Mouse (Mus musculus) induced T-regulatory cell, adult 2 months (primary cell): ENCODE results near the gene Hist2h2bb.
"Not testable (repeated sequence)": the region's sequence is repeated elsewhere in the genome, so short reads cannot be mapped to it uniquely, and the experiment has no call there.

Experiments
- DNase-seq: peaks from one replicate; pipeline ENCODE4 v3.0.0-alpha.2; 2012; ENCODE audit warnings: low read depth

Hist2h2bb gene

DNA sequence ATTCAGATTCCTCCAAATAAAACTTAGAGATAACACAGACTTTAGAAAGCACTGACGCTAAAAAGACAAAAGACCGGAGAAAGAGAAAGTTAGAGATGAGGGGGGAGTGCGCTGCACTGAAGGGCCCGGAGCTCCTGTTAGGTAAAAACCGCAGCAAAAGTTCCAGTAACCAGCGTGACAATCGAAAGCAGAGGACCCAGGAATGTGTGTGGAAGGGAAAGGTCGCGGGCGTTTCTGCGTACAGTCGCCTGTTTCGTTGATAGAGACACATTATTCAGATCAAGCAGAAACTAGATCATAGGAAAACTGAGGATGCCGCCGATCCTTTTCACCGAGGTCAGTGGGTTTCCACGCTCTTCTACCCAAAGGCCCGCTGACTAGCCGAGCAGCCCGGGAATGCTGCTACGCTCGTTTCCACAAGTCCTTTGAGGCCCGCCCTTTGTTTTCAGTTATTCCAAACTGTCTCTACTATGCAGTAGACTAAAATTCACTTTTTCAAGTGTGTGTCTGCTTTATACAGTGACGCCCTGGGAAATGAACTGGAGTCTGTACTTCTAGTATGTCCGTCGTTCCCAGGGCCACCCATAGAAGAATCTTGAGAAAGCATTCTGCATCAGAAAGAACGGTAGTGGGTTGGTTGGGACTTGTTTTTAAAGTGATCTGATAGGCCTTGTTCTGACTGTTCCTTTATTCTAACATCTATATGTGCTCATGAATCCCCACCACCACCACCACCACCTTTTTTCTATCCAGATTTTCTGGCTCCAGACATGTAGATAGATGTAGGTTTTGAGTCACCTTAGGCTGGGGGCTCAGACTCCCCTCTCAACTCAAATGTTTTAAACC, 5.8 kb upstream of the Hist2h2bb start:
- DNase-seq: no peak

DNA sequence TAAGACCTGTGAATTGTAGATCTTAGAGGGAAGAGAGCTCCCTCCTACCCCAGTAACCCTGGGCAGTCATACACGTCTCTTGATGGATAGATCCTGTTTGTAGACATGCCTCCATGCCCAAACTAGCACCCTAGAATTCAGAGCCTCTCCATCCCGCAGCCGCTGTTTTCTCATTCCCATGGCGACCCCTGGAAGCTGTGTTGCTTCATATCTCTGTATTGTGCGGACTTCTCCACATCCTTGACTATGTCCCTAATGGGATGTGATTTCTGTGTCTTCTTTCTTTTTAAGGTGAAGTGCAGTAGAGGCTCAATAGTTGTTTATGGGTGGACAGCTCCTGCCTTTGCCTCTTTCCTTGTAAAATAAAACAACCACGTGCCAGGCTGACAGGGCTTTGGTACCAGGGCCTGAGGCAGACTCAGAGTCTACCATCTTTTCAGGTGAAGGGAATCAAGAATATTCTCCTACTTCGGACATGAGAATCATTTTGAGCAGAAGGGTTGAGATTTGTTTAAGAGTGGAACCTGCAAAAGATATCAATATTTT, 5.1 kb upstream of the Hist2h2bb start:
- DNase-seq: no peak

DNA sequence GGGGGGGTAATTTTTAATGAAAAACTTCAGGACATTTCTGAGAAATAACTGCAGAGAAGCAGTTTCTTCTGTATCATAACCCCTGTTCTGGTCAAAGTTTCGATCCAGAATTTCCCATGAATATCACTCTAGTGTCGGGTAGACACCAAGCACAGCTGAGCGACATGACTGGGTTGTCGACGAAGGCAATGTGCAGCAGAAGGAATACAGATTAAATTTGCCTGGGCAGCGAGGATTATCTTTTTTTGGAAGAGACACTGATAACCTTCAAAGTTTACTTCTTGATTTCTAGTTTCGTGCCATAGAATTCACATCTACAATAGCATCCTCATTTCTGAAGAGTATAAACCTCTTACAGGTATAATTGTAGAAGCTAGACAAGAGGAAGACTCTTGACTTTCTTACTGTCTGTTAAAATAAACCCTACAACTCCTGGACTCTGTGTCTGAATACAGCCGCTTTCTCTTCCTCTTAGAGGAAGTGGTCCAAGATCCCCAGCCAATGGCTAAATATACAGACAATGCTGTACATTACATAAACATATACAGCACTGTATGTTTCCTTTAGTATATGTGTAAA, 3.3 kb upstream of the Hist2h2bb start:
- DNase-seq: no peak

DNA sequence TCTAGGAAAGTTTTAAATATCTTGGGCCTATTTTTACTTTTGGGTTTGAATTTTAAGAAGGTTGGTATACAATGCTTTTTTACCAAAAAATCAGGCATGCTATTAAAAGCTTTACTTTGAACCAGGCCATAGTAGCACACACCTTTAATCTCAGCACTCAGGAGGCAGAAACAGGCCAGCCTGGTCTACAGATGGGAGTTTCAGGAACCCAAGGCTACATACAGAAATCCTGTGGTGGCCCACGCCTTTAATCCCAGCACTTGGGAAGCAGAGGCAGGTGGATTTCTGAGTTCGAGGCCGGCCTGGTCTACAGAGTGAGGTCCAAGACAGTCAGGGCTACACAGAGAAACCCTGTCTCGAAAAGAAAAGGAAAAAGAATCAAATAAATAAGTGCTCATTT, 2.0 kb upstream of the Hist2h2bb start:
- no peak for DNase-seq

DNA sequence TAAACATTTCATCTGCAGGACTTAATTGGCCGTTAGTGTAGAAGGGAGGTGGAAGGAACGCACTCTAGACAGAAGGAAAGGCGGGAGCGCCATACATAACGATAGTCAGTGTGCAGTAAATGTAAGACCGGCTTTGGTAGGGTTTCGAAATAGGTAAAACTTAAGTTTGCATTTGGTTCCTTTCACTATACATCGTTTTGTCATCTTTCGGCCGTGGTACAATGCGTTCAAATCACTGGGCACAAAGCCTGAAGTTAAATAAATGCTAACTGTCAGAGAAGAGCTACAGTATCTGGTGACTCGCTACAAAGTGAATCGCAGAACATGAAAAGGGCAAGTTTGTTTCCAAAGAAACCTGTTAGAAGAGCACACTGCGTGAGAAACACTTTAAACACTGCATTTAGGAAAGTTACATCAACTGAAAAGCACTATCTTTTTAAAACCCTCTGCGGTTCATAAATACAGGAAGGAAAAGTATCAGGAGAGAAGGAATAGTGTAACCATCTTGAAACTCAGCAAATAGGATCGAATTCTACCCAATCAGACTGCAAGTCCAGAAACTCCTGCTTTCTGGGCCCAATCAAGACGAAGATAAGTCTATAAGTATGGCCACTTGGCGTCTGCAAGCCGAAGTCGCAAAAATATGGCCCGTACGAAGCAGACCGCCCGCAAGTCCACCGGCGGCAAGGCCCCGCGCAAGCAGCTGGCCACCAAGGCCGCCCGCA, 1.3 kb upstream of the Hist2h2bb start, which contains the start of gene Hist2h3b:
Gene Hist2h3b (plus strand): TSS at position 604 of the 725 bp plus-strand sequence.
- DNase-seq: peak; percentile 88

DNA sequence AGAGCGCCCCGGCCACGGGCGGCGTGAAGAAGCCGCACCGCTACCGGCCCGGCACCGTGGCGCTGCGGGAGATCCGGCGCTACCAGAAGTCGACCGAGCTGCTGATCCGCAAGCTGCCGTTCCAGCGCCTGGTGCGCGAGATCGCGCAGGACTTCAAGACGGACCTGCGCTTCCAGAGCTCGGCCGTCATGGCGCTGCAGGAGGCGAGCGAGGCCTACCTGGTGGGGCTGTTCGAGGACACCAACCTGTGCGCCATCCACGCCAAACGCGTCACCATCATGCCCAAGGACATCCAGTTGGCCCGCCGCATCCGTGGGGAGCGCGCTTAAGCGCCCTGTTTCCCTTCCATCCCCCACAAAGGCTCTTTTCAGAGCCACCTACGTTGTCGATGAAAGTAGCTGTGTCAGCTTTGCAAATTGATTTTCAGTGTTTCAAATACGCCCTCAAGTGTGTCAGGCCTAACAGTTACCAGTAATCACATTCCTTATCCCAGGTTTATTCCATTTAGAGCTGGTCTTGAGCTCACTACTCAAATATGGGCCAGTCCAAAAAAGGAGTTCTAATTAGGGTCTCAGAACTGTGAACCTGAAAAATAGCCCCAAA, 675 bp upstream of the Hist2h2bb start:
- DNase-seq: not testable (repeated sequence)

DNA sequence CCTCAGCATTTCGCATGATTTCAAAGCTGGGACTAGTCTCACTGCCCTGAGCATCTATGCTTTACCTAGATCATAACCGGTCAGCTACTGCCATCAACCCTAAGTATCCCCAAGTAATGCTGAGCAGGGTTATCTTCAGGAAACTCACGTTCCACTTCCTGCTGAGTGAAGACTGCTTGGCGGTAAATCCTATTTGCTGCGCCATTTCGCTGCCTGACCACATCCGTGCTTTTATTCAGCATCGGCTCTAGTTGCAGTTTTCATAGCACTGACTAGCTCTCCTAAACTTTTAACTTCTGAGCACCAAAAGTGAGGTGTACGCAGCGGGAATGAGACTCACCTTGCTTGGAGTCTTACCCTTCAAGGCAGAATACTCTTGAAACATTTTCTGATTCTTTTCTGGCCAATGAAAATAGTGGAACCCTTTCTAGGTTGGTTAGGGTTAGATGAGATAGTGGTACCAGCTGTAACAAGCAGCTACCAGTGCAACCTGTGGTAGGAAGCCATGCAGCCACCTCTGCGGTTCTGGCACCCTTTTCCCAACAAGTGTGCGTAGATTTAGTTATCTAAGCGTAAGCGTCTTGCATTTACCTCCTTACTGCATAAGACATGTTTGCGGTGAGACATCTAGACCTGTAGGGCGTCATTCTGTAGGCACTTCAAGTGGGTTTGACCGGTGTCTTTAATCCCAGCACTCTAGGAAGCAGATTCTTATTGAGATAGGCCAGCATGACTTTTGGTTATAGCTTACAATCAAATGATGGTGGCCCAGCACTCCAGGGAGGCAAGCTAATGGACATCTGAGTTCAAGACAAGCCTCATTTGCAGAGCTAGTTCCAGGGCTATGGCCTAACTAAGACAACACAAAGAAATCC, 4.3 kb downstream of the Hist2h2bb start:
- DNase-seq: peak; percentile 83

DNA sequence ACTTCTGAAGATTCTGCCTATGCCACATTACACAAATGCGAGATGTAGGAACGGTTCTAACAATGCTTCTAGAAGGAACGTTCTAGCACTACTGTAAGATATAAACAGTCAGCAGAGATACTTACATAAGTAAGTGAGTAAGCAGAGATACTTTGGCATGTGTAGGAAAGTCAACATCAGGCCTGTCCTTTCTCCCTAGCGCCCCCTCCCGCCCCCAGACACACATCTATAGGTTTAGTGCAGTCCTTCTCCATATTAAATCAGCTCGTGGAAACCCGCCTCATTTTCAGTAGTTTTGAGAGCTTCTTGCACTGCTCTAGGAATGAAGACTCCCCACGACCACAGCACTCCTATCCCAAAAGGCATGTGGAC, 7.9 kb downstream of the Hist2h2bb start:
- peak; percentile 81 for DNase-seq

DNA sequence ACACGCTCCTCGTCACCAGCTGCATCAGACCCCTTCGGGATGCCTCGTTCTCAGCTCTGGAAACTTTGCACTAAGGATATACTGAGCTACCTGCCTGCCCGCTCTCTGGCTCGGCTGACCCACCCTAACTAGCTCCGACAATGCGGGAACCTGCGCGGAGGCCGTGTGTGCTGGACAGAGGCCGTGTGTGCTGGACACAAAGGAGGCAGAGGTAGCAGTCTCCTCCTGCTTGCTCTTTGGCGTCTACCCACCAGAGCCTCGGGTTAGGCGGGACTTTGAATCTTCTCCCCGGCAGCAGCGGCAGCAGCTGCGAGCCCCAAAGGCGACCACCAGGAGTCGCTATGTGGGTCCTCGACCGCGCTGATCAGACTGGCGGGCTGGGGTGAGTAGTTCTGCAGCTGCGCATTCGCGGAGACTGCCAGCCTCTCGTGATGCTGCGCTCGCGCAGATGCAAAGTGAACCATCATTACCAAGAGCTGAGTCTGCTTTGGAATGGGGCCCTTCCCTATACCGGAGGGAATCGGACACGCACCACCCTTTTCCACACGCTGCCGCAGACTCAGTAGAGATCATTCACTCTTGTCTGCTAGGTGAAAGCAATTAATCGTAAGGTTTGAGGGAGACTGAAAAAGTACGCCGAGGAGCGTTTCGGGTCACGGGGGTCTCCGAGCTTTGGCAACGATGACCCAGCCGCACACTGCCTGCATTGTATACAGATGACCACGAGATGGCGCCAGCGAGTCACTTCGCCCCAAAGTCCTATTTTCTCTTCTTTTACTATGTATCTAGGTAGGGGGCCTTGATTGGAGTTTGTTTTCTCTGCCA, 8.5 kb downstream of the Hist2h2bb start:
- DNase-seq: peak; percentile 93

DNA sequence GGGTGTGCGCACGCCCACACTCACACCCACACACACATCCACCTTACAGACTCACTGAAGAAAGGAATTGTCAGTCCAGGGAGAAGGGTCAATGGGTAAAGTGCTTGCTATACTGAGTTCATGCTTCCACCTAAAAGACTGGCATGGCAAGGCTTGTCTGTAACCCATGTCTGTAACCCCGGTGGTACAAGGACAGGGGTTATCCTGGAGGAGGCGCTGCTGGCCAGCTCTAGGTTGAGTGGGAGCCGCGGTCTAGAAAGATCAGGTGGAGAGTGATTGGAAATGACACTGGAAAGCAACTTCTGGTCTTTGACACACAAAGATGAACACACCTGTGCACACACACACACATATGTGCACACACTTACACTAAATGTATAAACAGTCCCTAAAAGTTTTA, 11.1 kb downstream of the Hist2h2bb start:
- no peak for DNase-seq

DNA sequence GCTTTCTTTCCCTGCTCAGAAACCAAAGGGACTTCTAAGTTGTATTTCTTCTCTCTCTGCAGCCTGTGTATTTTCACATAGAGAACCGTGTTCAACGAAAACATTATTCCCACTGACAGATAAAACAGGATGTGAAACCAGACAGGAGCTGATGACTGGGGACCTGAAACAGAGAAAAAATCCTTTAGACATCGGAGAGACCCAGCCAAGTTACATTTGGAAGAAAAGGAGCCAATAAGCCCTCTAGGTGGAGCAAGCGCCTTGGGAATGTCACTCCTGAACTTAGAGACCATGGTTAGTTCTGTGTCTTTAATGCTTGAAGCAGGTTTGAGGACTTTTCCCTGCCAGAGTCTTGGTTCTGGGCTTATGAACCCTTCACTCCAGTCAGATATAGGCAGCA, 14.9 kb downstream of the Hist2h2bb start:
- DNase-seq: no peak

DNA sequence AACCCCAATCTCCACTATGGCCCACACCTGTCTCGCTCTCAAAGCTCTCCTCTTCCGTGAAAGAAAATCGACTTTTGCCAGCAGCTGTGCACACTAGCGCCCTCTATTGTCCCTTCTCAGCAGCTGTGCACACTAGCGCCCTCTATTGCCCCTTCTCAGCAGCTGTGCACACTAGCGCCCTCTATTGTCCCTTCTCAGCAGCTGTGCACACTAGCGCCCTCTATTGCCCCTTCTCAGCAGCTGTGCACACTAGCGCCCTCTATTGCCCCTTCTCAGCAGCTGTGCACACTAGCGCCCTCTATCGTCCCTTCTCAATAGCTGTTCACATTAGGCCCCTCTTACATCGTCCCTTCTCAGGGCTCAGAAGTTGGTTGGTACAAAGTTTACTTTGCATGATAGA, 17.8 kb downstream of the Hist2h2bb start:
- not testable (repeated sequence) for DNase-seq

DNA sequence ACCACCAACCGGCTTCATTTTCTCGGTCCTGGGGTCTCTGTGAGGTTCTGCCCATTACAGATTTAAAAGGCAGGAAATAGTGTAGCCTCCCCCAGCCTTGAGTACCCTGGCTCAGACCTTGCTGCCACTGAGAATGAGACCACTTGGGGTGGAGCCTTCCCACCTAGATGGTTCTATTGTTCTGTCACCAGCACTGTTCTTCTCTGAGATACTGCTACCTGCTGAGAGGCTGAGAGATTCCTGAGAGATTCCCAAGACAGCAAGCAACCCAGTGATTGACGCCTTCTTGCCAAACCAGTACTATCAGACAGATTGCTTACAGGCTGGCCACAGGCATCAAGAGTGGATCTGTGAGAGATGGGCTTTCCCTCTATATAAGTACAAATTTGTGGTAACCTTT, 19.6 kb downstream of the Hist2h2bb start:
- DNase-seq: no peak

DNA sequence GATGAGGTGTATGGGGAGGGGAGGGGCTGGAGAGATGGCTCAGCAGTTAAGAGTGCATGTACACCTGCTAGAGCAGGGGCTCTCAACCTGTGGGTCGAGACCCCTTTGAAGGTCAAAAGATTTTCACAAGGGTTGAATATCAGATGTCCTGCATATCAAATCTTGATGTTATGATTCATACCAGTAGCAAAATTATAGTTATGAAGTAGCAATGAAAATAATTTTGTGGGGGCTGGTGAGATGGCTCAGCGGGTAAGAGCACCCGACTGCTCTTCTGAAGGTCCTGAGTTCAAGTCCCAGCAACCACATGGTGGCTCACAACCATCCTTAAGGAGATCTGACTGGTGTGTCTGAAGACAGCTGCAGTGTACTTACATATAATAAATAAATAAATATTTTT, 21.2 kb downstream of the Hist2h2bb start:
- DNase-seq: not testable (repeated sequence)

DNA sequence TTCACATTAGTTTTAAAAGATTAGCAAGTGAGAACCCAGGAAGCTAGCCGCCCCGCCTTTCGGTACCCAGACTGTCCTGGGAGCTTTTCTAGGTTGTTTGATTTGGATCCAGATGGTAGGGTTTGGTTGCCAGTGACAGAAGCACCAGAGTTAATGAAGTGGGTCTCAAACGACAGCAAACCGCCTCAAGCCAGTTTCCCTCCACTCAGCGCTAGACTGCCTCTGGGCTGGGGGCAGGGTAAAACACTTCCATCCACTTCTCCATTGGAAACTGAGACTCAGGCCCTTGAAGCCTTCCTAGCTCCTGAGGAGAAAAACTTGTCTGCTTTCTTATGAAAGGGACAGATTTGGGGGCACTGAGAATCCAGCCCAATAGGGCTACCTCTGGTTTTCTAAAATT, 23.1 kb downstream of the Hist2h2bb start:
- no peak for DNase-seq

DNA sequence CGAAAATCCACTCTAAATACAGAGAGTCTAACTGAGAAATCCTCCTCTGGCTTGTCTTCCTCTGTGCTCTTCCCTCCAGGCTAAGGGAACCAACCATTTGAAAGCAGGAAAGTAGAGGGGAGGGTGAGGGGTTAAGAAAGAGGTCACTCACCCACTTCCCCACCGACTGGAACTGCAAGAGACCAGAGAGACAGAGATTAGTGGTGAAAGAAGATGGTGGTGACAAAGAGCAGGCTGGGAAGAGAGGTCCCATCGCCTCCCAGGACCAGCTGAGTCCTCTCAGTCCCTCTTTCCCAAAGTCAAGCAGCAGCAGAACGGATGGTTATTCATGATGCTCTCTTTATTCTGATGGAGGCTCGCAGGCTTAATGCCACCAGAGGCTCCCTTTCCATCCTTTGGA, 23.8 kb downstream of the Hist2h2bb start:
- no peak for DNase-seq

DNA sequence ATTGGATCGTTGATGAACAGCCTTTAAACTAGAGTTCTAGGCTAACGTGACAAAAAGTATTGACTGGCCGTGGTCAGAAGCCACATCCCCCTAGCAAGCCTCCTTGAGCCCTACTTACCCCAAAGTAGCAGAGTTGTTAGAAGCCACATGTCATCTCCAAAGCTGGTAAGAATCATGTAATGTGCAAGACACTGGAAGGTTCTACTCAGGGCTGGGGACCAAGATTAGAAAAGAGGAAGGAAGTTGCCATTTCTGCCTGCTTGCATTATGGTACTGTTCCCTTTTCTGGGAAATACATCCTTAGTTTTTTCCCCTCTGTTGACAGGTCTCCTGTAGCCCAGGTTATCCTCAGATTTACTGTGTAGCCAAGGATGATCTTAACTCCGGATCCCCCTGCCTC, 24.2 kb downstream of the Hist2h2bb start, which contains the start of gene Fcgr1:
Gene Fcgr1 (minus strand): TSS at position 183 of the 400 bp plus-strand sequence.
- DNase-seq: no peak

DNA sequence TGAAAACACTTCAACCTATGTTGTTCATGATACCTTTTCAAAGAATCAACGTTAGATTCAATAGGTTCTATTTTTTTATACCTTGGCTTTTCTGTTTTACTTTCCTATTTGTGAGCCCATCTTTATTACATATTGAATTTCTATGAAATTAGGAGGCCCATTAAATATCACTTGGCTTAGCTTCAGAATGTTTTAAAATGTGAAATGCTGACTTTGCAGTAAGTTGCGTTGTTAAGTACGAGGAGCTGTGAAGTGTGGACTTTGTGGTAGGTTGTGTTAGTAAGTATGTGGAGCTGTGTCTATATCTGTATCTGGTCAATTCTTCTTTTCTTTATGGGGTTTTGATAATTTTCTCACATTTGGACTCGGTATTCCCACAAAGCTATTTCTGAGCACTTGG, 28.8 kb downstream of the Hist2h2bb start:
- no peak for DNase-seq

DNA sequence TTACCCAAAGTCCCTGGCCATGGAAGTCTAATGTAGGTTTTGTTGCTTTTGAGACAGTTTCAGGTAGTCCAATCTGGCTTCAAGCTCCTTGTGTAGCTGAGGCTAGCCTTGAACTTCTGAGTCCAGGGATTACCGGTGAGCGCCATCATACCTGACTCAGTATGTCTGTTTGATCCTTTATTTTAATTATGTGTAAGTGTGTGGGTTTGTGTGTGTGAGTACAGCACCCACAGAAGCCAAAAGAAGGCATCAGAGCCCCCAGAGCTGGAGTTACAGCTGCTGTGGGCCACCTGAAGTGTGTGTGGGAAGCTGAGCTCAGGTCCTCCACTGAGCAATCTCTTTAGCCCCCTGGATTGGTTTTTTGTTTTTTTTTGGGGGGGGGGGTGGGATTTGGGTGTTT, 30.0 kb downstream of the Hist2h2bb start:
- DNase-seq: no peak
